Mouse (Mus musculus) macrophage (primary cell): ENCODE measurements around the gene Abi2. TPM values are rescaled to one million over a fixed set of nuclear protein-coding genes. Genes with fewer than 3 reads are reported as not detected.
A peak's percentile ranks its signal among the peaks of the same experiment; 100 is the strongest.

ENCODE experiments used
- H3K27ac ChIP-seq: fragments of 350-480 bp; formaldehyde crosslinking; 2 replicates; pipeline ENCODE4 v1.9.0; 2021
- H3K36me3 ChIP-seq: fragments of 350-480 bp; formaldehyde crosslinking; 2 replicates; pipeline ENCODE4 v1.9.0; 2021; ENCODE audit errors: inconsistent target
- H3K4me3 ChIP-seq: fragments of 350-480 bp; formaldehyde crosslinking; 2 replicates; pipeline ENCODE4 v1.9.0; 2021; ENCODE audit errors: inconsistent target
- H3K79me2 ChIP-seq: fragments of 350-480 bp; formaldehyde crosslinking; 2 replicates; pipeline ENCODE4 v1.9.0; 2021; ENCODE audit errors: inconsistent target
- WGBS: methylation state at CpG from one replicate; pipeline ENCODE4 v1.1.7; 2026; ENCODE audit warnings: inconsistent platforms; ENCODE audit not compliant: missing documents; 5-methylcytosine and 5-hydroxymethylcytosine counted together
- polyA plus RNA-seq: library from polyadenylated mRNA; stranded (reverse); fragments of 250-400 nt; gene quantifications from 3 replicates; pipeline ENCODE4 v1.2.4, GENCODE M21; 2018; ENCODE audit warnings: inconsistent platforms

Gene Abi2
- polyA plus RNA-seq, 1 experiment from 2014 or later: 7.4 TPM

GRCm38 (mm10) chr1:60447067-60447466 is 37.6 kb downstream of the Abi2 start:
- Histone ChIP-seq H3K4me3 (no peak overlapping the region), H3K79me2 (no peaks in the 10 kb centered on the region), H3K36me3 (no peaks in the 10 kb centered on the region), H3K27ac (no peak overlapping the region)
- 38% methylated on average over 12 of the region's 12 CpGs for WGBS

- 0 out of 2 replicates have a peak, but pooled peaks cover 10% of the 10 kb centered on the region for H3K36me3 ChIP-seq
- H3K27ac ChIP-seq: no peak overlapping the region
- H3K4me3 ChIP-seq: no peak overlapping the region
- H3K79me2 ChIP-seq: no peaks in the 10 kb centered on the region
- 0% methylated on average over 1 of the region's 1 CpGs for WGBS
These were observed 40.5 kb downstream of the Abi2 start for GRCm38 (mm10) chr1:60449896-60450295.

- Histone ChIP-seq H3K27ac (peak overlapping the region; percentile 35), H3K79me2 (no peaks in the 10 kb centered on the region), H3K36me3 (no peaks in the 10 kb centered on the region), H3K4me3 (no peak overlapping the region)
- WGBS: 20% methylated on average over 1 of the region's 1 CpGs
These were observed 51.2 kb downstream of the Abi2 start for GRCm38 (mm10) chr1:60460623-60461022.

GRCm38 (mm10) chr1:60469491-60469890 is 60.1 kb downstream of the Abi2 start:
- Histone ChIP-seq H3K27ac (no peak overlapping the region), H3K36me3 (no peaks in the 10 kb centered on the region), H3K4me3 (no peak overlapping the region), H3K79me2 (no peaks in the 10 kb centered on the region)
- WGBS: 92% methylated on average over 2 of the region's 2 CpGs

GRCm38 (mm10) chr1:60470541-60470940 is 61.1 kb downstream of the Abi2 start:
- no peaks in the 10 kb centered on the region for H3K79me2 ChIP-seq
- H3K36me3 ChIP-seq: no peaks in the 10 kb centered on the region
- no peak overlapping the region for H3K4me3 ChIP-seq
- WGBS: 93% methylated on average over 6 of the region's 7 CpGs
- no peak overlapping the region for H3K27ac ChIP-seq

- Histone ChIP-seq H3K36me3 (0 out of 2 replicates have a peak, but pooled peaks cover 5% of the 10 kb centered on the region), H3K27ac (no peak overlapping the region), H3K79me2 (no peaks in the 10 kb centered on the region), H3K4me3 (no peak overlapping the region)
- WGBS: 100% methylated on average over 1 of the region's 1 CpGs
These were observed 72.1 kb downstream of the Abi2 start for GRCm38 (mm10) chr1:60481561-60481960.

GRCm38 (mm10) chr1:60482881-60483280 is 73.5 kb downstream of the Abi2 start:
- Histone ChIP-seq H3K36me3 (peaks cover 11% of the 10 kb centered on the region), H3K27ac (no peak overlapping the region), H3K79me2 (no peaks in the 10 kb centered on the region), H3K4me3 (no peak overlapping the region)
- 86% methylated on average over 1 of the region's 1 CpGs for WGBS

GRCm38 (mm10) chr1:60485649-60486048 is 76.2 kb downstream of the Abi2 start:
- no peaks in the 10 kb centered on the region for H3K79me2 ChIP-seq
- WGBS: 95% methylated on average over 3 of the region's 3 CpGs
- no peak overlapping the region for H3K4me3 ChIP-seq
- H3K27ac ChIP-seq: no peak overlapping the region
- peaks cover 37% of the 10 kb centered on the region for H3K36me3 ChIP-seq

GRCm38 (mm10) chr1:60488635-60489034 is 79.2 kb downstream of the Abi2 start:
- WGBS: 92% methylated on average over 8 of the region's 8 CpGs
- Histone ChIP-seq H3K36me3 (peaks cover 67% of the 10 kb centered on the region), H3K4me3 (no peak overlapping the region), H3K79me2 (no peaks in the 10 kb centered on the region), H3K27ac (no peak overlapping the region)

- Histone ChIP-seq H3K4me3 (no peak overlapping the region), H3K36me3 (peaks cover 74% of the 10 kb centered on the region), H3K27ac (no peak overlapping the region), H3K79me2 (no peaks in the 10 kb centered on the region)
- WGBS: 94% methylated on average over 2 of the region's 2 CpGs
These were observed 80.2 kb downstream of the Abi2 start for GRCm38 (mm10) chr1:60489660-60490059.

GRCm38 (mm10) chr1:60490510-60490909 is 81.1 kb downstream of the Abi2 start:
- Histone ChIP-seq H3K4me3 (no peak overlapping the region), H3K27ac (no peak overlapping the region), H3K79me2 (no peaks in the 10 kb centered on the region), H3K36me3 (peaks cover 81% of the 10 kb centered on the region)
- 95% methylated on average over 4 of the region's 4 CpGs for WGBS

- Histone ChIP-seq H3K27ac (no peak overlapping the region), H3K79me2 (no peaks in the 10 kb centered on the region), H3K36me3 (peaks cover 98% of the 10 kb centered on the region), H3K4me3 (no peak overlapping the region)
- WGBS: 96% methylated on average over 5 of the region's 5 CpGs
These were observed 83.0 kb downstream of the Abi2 start for GRCm38 (mm10) chr1:60492404-60492803.

- H3K4me3 ChIP-seq: no peak overlapping the region
- no peaks in the 10 kb centered on the region for H3K79me2 ChIP-seq
- H3K27ac ChIP-seq: no peak overlapping the region
- 94% methylated on average over 6 of the region's 6 CpGs for WGBS
- H3K36me3 ChIP-seq: peaks cover 98% of the 10 kb centered on the region
These were observed 84.0 kb downstream of the Abi2 start for GRCm38 (mm10) chr1:60493421-60493820.

- no peak overlapping the region for H3K4me3 ChIP-seq
- whole genome bisulfite sequencing: 10% methylated on average over 5 of the region's 5 CpGs
- H3K36me3 ChIP-seq: peaks cover 48% of the 10 kb centered on the region
- peaks cover 6% of the 10 kb centered on the region; the same call in 1 of the 2 replicates for H3K79me2 ChIP-seq
- no peak overlapping the region for H3K27ac ChIP-seq
These were observed 94.0 kb downstream of the Abi2 start for GRCm38 (mm10) chr1:60503456-60503855.

- Histone ChIP-seq H3K4me3 (no peak overlapping the region), H3K79me2 (peaks cover 22% of the 10 kb centered on the region; the same call in 1 of the 2 replicates), H3K27ac (no peak overlapping the region), H3K36me3 (peaks cover 56% of the 10 kb centered on the region)
- 88% methylated on average over 2 of the region's 2 CpGs for WGBS
These were observed 101.2 kb downstream of the Abi2 start for GRCm38 (mm10) chr1:60510584-60510983.

GRCm38 (mm10) chr1:60530107-60530506 is 120.7 kb downstream of the Abi2 start:
- WGBS: 92% methylated on average over 6 of the region's 6 CpGs
- no peak overlapping the region for H3K4me3 ChIP-seq
- peaks cover 65% of the 10 kb centered on the region for H3K79me2 ChIP-seq
- no peak overlapping the region for H3K27ac ChIP-seq
- H3K36me3 ChIP-seq: peaks cover 65% of the 10 kb centered on the region
